Mouse (Mus musculus) liver, adult (tissue): ENCODE measurements around the gene Ccr4.

ENCODE experiments used
- GATA4 ChIP-seq: IDR thresholded peaks from 2 replicates; pipeline ENCODE4 v1.6.1; 2014; ENCODE audit warnings: mild to moderate bottlenecking, low read length; ENCODE audit not compliant: insufficient replicate concordance

Ccr4 gene

DNA sequence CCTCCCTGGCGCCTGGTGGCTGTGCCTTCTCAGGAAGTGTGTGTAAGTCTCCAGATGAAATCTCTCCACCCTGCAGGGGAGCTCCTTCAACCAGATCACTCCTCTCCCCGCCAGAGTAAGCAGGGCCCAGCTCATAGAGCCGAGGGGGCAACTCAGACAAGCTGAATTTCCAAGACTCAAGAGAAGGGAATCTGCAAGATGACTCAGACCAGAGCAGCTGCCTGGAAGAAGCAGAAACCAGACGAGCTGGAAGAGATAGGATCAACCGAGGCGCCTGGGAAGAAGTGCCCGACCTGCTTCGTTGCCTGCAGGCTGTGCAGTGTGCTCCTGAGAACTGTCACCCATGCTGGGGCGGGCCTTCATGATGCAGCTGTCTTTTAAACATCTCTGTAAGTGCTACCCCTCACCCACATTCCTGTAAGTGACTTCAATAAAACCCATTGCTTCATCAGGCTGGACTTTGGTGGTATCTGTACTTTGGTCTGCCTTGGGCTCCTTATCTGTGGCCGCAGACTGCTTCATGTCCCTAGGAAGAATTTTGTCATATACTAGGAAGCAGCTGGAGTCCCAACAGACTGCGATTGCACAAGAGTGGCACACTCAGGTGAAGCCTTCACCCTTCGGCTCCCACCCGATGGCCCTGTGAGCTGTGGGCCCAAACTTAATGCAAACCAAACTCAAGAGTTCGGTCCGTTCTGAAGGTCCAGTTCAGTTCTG lies 1.8 kb downstream of the Ccr4 start:
- no peak for TF ChIP-seq GATA4

DNA sequence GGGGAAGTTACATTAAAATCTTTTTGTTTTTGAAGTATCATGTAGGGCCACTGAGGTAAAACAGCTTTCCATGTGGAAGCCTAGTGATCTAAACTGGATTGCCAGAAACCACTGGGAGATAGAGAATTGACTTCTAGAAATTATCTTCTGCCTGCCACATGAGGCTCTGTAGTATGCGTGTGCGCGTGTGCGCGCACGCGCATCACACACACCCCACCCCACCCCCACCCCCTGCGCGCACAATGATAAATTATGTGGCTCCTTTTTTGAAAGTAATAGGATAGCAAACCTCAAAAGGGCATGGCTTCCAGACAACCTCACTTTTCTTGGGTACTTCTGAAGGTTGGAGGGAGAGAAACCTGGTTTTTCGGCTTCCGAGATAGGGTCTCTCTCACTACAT lies 2.8 kb downstream of the Ccr4 start:
- TF ChIP-seq GATA4 = no peak

DNA sequence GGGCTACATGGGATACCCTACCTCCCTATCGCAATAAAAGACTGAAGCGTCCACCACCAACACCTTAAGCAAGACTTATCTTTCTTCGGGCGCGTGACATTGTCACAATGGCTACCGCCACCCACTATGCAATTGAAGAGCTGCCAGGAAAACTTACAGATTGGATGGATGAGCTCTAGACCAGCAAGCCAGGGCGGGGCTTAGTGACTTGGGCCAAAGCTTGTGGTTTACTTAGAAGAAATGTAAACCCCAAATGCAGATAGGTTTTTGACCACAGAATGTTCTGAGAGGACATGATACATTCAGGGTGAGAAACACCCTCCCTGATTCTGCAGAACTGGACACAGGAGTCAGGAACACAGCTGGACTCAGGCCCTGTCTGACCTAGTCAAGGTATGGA lies 3.6 kb downstream of the Ccr4 start:
- no peak for TF ChIP-seq GATA4

DNA sequence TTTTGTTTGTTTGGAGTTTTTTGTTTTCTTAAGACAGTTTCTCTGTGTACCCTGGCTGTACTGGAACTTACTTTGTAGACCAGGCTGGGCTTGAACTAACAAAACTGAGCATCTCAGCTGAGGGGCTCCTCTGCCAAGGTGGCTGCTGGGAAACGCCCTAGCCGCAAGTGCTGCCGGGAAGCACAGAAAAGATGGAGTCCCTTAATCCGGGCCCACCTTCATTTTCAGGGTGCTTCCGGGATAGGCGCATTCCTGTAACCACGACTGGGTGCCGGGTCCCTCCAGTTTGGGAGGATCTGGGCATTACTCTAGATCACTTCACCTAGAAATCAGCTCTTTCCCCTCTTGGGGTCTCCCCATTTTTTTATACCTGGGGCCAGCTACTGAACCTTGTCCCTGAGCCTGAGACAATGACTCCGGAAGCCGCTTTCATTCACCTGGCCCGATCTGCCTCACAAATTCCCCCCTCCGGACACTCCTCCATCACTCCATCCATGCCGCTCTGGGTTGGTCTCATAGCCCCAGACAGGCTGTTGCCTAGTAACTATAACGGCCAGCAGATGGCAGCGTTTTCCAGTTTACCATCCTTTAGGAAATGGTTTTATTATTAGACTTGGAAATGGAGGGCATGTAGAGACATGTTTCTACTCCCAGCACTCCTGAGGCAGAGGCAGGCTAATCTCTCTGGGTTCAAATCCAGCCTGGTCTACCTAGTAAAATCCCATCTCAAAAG lies 4.8 kb downstream of the Ccr4 start:
- TF ChIP-seq GATA4 = no peak

DNA sequence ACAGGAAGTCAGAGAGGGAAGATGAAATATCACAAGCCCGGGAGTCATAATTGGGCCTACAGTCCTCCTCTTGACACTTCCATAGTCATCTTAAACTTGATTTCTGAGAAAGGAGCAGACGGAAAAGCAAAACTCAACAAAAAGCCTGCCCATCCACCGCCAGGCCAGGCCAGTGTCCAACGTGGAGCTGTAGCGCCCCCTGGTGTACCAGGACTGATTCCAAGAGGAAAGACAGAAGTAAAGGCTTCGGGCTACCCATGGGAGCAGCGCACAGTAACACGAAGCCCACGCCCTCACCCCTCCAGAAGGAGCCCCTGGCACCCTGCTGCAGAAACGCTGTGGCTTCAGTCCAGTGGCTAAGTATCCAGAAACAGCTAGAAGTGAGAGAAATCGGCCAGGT lies 6.5 kb downstream of the Ccr4 start:
- TF ChIP-seq GATA4 = no peak

DNA sequence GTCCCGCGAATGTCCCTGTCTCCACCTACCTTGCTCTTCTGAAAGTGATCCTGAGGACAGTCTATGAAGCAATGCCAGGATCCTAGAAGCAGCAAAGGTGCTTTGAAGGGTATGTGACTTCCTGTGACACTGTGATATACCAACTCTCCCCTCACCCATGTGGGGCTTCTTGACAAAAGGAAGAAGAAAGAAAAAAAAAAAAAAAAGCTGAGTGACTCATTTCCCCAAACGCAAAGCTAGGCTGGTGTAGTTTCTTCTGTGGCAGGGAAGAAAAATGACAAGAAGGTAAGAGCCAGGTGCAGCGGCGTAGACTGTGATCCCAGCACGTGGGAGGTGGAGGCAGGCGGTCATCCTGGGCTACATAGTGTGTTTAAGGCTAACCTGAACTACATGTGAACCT lies 8.2 kb downstream of the Ccr4 start:
- no peak for TF ChIP-seq GATA4

DNA sequence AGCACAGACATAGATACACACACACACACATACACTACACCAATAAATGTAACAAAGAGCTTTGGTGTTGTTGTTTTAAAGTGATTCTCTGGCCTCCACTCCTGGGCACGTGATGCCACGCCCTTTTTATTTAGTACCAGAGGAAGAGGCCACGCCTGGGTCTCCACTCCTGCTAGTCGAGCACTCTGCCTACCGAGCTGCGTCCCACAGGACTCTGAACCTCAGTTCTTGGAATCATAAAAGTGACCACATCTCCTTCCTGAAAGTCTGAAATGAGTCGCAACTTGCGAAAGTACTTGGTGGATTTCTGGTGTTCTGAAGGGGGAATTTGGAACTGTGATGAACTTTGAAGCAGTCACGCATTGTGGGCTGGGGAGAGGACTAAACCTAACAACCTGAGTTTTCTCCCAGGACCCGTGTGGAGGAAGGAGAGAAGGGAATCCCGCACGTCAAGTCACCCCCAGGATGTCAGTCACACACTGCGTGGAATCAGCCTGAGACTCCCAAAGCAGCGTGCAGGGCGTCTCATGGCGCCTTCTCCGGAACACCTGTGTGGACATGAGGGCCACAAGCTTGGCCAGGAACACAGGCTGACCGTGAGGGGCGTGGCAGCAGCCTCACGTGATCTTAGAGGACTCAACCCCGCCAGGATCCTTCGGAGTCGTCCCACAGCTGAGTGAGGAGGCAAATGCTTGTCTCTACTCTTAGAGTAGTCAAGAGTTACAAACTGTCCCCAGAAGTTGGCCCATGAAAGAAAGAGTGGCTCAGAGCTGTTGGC lies 17.0 kb downstream of the Ccr4 start:
- no peak for TF ChIP-seq GATA4

DNA sequence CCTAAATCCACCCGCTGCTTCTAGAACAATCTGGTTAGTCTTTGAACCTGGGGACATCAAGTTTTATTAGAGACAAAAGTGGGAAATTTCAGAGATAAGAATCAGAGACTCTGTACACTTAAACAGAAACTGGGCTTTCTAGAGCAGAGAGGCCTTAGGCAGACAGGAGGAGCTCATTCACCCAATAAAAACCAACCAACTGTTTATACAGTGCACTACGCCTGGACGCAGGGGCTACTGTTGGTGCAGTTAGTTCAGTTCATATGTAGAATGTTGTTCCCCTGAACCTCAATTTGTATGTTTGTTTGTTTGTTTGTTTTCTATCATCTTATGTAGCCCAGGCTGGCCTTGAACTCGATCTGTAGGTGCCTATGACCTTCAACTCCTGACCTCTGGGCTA lies 17.9 kb downstream of the Ccr4 start:
- no peak for TF ChIP-seq GATA4

DNA sequence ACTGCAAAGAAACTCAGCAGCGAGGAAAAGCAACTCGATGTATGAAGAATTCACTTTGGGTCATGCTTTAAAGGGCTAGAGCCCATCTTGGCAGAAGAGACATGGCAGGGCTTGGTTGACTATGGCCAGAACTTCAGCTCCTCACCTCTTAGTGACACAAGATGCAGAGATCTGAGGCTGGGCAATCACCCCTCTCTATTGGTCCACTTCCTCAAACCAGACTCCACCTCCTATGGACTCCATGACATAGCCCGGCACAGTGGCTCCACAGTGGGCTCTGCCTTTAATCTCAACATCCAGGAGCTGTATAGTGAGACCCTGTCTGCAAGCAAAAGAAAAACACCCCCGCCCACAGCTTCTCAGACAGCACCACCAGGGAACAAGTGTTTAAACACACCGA lies 19.9 kb downstream of the Ccr4 start:
- no peak for TF ChIP-seq GATA4

DNA sequence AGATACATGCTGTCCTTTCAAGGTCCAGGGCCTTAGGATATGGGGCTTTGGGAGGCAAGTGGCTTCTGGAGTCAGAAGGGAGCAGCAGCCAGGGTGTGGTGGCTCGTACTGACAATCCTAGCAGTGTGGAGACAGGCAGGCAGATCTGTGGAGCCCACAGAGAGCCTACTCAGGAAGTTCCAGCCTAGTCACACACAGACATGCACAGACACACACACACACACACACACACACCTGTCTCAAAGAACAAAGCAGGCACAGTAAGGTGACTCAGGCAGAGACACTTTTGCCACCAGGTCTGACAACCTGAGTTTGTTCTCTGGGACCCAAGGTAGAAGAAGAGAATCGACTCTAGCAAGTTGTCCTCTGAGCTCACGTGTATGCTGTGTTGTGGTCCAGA lies 23.8 kb downstream of the Ccr4 start:
- no peak for TF ChIP-seq GATA4

DNA sequence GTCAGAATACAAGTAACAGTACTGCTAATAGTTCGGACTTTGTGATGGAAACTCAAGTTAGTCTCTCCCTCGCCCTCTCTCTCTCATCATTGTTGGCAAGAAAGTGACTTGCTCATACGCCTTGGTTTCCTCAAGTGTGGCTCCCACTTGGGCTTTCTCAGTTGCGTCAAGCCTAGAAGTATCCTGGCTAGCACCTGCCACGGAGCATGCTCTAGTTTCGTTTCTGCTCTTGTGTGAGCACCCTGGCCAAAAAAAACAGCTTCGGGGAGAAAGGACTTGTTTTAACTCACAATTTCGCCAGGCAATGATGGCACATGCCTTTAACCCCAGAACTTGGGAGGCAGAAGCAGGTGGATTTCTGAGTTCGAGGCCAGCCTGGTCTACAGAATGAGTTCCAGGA lies 27.7 kb downstream of the Ccr4 start:
- TF ChIP-seq GATA4 = no peak

DNA sequence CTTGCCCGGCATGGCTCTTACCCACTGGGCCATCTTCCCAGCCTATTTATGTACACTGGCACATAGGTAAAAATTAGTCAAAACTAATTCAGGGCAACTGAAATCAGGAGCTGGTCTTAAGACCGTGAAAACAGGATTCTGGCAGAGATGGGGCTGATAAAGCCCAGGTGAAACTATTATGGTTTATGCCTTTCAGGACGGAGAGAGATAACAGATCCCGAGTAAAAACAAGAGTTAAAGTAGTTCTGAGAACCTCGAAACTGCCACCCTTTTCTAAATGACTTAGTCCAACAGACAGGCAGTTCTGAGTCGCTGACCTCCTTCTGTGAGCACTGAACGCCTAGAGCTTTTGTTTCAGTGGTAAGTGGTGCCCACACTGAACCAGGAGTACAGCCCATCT lies 32.8 kb downstream of the Ccr4 start:
- TF ChIP-seq GATA4 = no peak

DNA sequence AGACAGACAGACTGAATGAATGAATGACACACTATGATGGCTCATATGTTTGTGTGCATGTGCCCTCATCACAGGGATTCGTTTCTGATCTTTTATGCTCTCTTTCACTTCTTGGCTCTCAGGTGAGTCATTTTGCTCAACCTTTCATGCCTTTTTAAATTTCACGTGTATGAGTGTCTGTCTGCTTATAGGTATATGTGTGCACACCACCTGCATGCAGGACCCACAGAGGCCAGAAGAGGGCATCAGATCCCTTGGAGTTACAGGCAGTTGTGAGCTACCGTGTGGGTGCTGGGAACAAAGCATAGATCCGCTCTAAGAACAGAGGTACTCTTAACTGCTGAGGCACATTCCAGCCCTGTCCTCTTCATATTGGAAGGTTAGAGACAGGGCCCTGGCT lies 36.0 kb downstream of the Ccr4 start:
- no peak for TF ChIP-seq GATA4

DNA sequence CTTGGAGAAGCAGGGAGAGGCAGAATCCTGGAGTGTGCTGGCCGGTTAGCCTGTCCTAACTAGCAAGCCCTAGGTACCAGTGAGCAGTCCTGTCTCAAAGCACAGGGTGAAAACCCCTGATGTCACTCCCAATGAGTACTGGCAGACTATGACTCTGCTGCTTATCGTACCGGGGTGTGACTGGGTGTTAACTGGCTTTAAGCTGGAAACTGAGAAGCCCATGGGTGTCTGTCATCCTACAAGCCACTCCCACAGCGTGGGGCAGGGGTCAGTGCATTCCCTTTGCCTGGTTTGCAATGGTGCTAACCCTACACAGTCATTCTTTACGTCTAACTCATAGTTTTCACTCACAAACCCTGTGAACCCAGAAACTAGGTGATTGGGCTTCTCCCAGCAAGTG lies 36.5 kb downstream of the Ccr4 start:
- no peak for TF ChIP-seq GATA4

DNA sequence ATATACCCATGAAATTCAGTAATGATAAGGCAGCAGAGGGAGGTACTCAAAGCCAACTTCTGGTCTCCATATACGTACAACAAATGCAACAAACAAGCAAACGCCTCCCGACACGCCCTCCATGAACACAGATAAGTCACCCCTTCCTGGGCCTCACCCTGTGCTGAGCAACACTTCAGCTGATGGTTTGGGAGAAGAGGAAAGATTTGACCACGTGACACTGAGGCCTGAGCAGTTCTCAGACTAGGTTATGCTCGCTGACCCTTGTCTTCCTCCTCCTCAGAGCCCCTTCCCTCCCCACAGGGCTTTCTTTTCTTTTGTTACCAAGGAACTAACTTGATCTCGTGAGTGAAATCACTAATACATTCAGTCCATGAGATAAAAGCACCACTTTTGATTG lies 37.8 kb downstream of the Ccr4 start:
- no peak for TF ChIP-seq GATA4

DNA sequence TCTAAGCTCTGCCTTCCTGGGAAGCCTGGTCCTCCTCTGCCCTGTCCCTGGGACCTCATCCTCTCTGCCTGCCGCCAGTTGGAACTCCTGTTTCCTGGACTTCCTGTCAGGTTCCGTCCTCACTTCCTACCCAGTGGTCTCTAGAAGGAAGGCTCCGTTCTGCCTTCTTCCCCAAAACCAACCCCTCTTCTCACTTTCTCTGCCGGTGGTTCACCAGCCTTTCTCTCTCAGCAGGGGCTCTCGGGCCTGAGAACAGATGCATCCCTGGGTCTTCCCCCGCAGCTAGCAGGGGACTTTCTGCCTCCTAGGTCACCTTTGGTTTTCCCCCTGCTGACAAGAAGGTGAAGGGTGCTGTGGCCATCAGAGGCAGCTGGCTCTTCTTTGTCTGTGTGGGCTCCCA lies 39.3 kb downstream of the Ccr4 start:
- TF ChIP-seq GATA4 = no peak
